ENCODE assay signal across 10 mouse cellular contexts in genomic region chr12:102597466-102597865, GRCm38 (mm10). TPM values are rescaled to one million over a fixed set of nuclear protein-coding genes. Genes with fewer than 3 reads are reported as not detected.
A peak's percentile ranks its signal among the peaks of the same experiment; 100 is the strongest.
DNase-seq lines count a peak whose midpoint lies in the region; ATAC-seq and TF ChIP-seq lines count a peak whose summit lies in the region.
"Had no signal": no experiment of that assay in that cellular context is flagged by ENCODE, and none has a peak within 500 bp of the region (broad histone marks: within the 10 kb centered on the region; RNA-seq: fewer than 3 reads in every experiment).

No protein-coding gene starts in this region.

- peaks cover 5% of the 10 kb centered on the region; the same call in 1 of the 2 replicates for H3K4me1 ChIP-seq in lung, embryonic 16.5 days (replicated peaks; ENCODE audit: control insufficient read depth, insufficient read depth, low read length)
- no peaks in the 10 kb centered on the region for H3K4me1 ChIP-seq in thymus, adult 2 months (replicated peaks; ENCODE audit: control insufficient read depth, insufficient read depth, low read length)
- H3K4me1 ChIP-seq in liver, postnatal 0 days (ENCODE audit: insufficient read depth) = peaks cover 6% of the 10 kb centered on the region; the same call in 1 of the 2 replicates

- no peak for TF ChIP-seq CTCF in thymus, adult 2 months (IDR thresholded peaks at IDR 0.05; ENCODE audit: borderline replicate concordance, control insufficient read depth, extremely low read depth, insufficient read depth, low read length, poor library complexity)
- TF ChIP-seq CTCF in liver, postnatal 0 days (IDR thresholded peaks at IDR 0.05; ENCODE audit: low read depth) = no peak
- no peak for TF ChIP-seq CTCF in left cerebral cortex, adult 2 months (IDR thresholded peaks at IDR 0.05)

- H3K27me3 ChIP-seq in lung, embryonic 16.5 days (ENCODE audit: control insufficient read depth, insufficient read depth, low read depth, low read length) = no peaks in the 10 kb centered on the region
- no peaks in the 10 kb centered on the region for H3K27me3 ChIP-seq in thymus, adult 2 months (ENCODE audit: control insufficient read depth, insufficient read depth, low read length)
- no peaks in the 10 kb centered on the region for H3K27me3 ChIP-seq in liver, postnatal 0 days (ENCODE audit: insufficient read depth, low read length)

- intact Hi-C loops in left cerebral cortex, adult 2 months (cut with DNase I) = no loop called here

- H3K9ac ChIP-seq in lung, embryonic 16.5 days (ENCODE audit: low read length) = no peak overlapping the region
- H3K9ac ChIP-seq in liver, postnatal 0 days (replicated peaks) = no peak overlapping the region
- H3K9ac ChIP-seq: liver, embryonic 14.5 days had no signal

- peaks cover 6% of the 10 kb centered on the region for H3K9me3 ChIP-seq in lung, embryonic 16.5 days (ENCODE audit: control insufficient read depth, low read length)
- peaks cover 5% of the 10 kb centered on the region for H3K9me3 ChIP-seq in liver, postnatal 0 days (ENCODE audit: low read length)

- H3K27ac ChIP-seq in lung, embryonic 16.5 days (ENCODE audit: low read length) = peak overlapping the region; percentile 47
- no peak overlapping the region for H3K27ac ChIP-seq in thymus, adult 2 months (ENCODE audit: control insufficient read depth, insufficient read depth, low read length)
- no peak overlapping the region for H3K27ac ChIP-seq in liver, postnatal 0 days (ENCODE audit: low read depth)
- H3K27ac ChIP-seq in left cerebral cortex, adult 2 months = no peak overlapping the region
- H3K27ac ChIP-seq: hindbrain, embryonic 10.5 days; liver, embryonic 14.5 days had no signal

- TF ChIP-seq EP300 in liver, postnatal 0 days (IDR thresholded peaks at IDR 0.05; ENCODE audit: low read depth) = no peak

- peak; percentile 39 for DNase-seq in adrenal gland, postnatal 10 days
- no peak for DNase-seq in adrenal gland, adult (ENCODE audit: inconsistent age in 2 of 2, low spot score in 1 of 2)
- DNase-seq in heart, adult 8-10 months (ENCODE audit: low spot score) = peak; percentile 72
- peak; percentile 64 to 68 for DNase-seq in kidney, adult 8-10 months
- no peak for DNase-seq in thymus, adult 2 months
- no peak for DNase-seq in liver, postnatal 0 days
- DNase-seq in left cerebral cortex, adult 2 months (ENCODE audit: extremely low spot score in 1 of 2, low spot score in 2 of 2) = no peak

- no peak overlapping the region for H3K4me3 ChIP-seq in lung, embryonic 16.5 days (ENCODE audit: low read length)
- no peak overlapping the region for H3K4me3 ChIP-seq in thymus, adult 2 months (ENCODE audit: control insufficient read depth, insufficient read depth, low read length)
- no peak overlapping the region for H3K4me3 ChIP-seq in liver, postnatal 0 days (ENCODE audit: low read depth, low read length)
- no peak overlapping the region for H3K4me3 ChIP-seq in left cerebral cortex, adult 2 months
- H3K4me3 ChIP-seq: hindbrain, embryonic 10.5 days had no signal

- H3K36me3 ChIP-seq in lung, embryonic 16.5 days (ENCODE audit: control insufficient read depth, insufficient read depth, low read length) = no peaks in the 10 kb centered on the region
- H3K36me3 ChIP-seq in thymus, adult 2 months (ENCODE audit: control insufficient read depth, insufficient read depth, low read length) = no peaks in the 10 kb centered on the region
- no peaks in the 10 kb centered on the region for H3K36me3 ChIP-seq in liver, postnatal 0 days (replicated peaks; ENCODE audit: insufficient read depth, low read length)

- 38% methylated on average over 4 of the region's 4 CpGs for WGBS in lung, embryonic 16.5 days
- 83% methylated on average over 4 of the region's 4 CpGs for whole genome bisulfite sequencing in thymus, adult 2 months
- WGBS in liver, postnatal 0 days (ENCODE audit: insufficient replicate concordance) = 67% methylated on average over 4 of the region's 4 CpGs

- ATAC-seq in lung, embryonic 16.5 days (ENCODE audit: low read depth) = peak; percentile 26
- no peak for ATAC-seq in liver, postnatal 0 days

- TF ChIP-seq POLR2A in thymus, adult 2 months (IDR thresholded peaks at IDR 0.05; ENCODE audit: control insufficient read depth, extremely low read depth, insufficient read depth, low read length, poor library complexity) = no peak

- no peak overlapping the region for H3K4me2 ChIP-seq in lung, embryonic 16.5 days (ENCODE audit: low read depth, low read length)
- no peak overlapping the region for H3K4me2 ChIP-seq in liver, postnatal 0 days (ENCODE audit: low read depth, low read length)

RNA-seq across cellular contexts. Expression of gene Chga, which starts 42.7 kb away (rescaled TPM):
- 1,000 to 10,000 TPM; 1,052 to 1,140 TPM for total RNA-seq in adrenal gland, postnatal 10 days (2021)
- total RNA-seq in heart, adult 8-10 months (2022) = under 1 TPM in 2 of 4 experiments, not detected in 2; 0.14 TPM
- 1.4 and 2.0 TPM in 2 replicates for polyA plus RNA-seq in lung, embryonic 16.5 days (2015; fragmentation: Nextera tagmentation; extraction: Ambion mirVana)
- polyA plus RNA-seq in thymus, adult 2 months (2012; rRNA removed) = 7.3 and 12.4 TPM in 2 replicates
- 0.45 and 0.83 TPM in 2 replicates for polyA plus RNA-seq in liver, postnatal 0 days (2015; fragmentation: Nextera tagmentation; extraction: Ambion mirVana)
- 100 to 1,000 TPM; 176 to 177 TPM for total RNA-seq in left cerebral cortex, adult 2 months (2021)

Comparison
In these comparisons a context has a peak if more than half of its experiments do, and no peak if none do; other contexts are left out.
1. DNase-seq: peak in adrenal gland, postnatal 10 days (single experiment), heart, adult 8-10 months (single experiment) and kidney, adult 8-10 months (2 of 2); none in adrenal gland, adult (0 of 2), thymus, adult 2 months (single experiment), liver, postnatal 0 days (single experiment) and left cerebral cortex, adult 2 months (0 of 2).
2. RNA of gene Chga, which starts 42.7 kb away (total RNA-seq): 1,052 to 1,140 TPM in adrenal gland, postnatal 10 days and 176 to 177 TPM in left cerebral cortex, adult 2 months; 0.14 TPM in heart, adult 8-10 months; every median in the first group is over 100 times any median in the second.